Mouse (Mus musculus) spleen, adult 2 months (tissue): ENCODE measurements around the gene Nat8.

Experiments used
- CTCF ChIP-seq: fragments of 200-500 bp; IDR thresholded peaks from 2 replicates; pipeline ENCODE4 v1.5.1; 2011; ENCODE audit warnings: mild to moderate bottlenecking, inconsistent platforms; ENCODE audit not compliant: insufficient read depth, insufficient read length, insufficient replicate concordance; ENCODE audit errors: extremely low read depth
- POLR2A ChIP-seq: fragments of 200-500 bp; IDR thresholded peaks from 2 replicates; pipeline ENCODE4 v1.6.1; 2011; ENCODE audit warnings: low read depth, low read length, inconsistent platforms

GRCm38 (mm10) chr6:85863840-85864239, 32.0 kb upstream of the Nat8 start:
- TF ChIP-seq CTCF: no peak
- no peak for TF ChIP-seq POLR2A
